ENCODE assay signal across 10 mouse cellular contexts in the genomic region with DNA sequence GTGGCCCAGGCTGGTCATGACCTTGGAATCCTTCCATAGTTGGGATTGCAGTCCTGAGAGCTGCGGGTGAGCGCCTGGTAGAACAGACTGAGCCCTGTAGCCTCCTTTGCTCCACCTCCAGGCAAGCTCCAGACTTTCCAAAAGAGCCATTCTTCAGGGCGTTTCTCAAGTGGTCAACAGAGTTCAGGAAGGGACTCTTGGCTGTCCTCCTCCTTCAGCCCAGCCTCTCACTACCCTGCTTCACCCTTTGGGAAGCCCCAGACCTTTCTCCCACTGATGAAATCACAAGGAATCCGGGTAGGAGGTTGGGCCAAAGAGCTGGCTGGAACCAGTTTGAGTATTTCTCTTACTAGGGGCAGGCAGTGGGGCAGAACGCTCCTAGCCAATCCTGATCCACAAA. TPM values are rescaled to one million over a fixed set of nuclear protein-coding genes. Genes with fewer than 3 reads are reported as not detected.
DNase-seq lines count a peak whose midpoint lies in the region; ATAC-seq and TF ChIP-seq lines count a peak whose summit lies in the region.
"Had no signal": no experiment of that assay in that cellular context is flagged by ENCODE, and none has a peak within 500 bp of the region (broad histone marks: within the 10 kb centered on the region; RNA-seq: fewer than 3 reads in every experiment).

No protein-coding gene starts in this region.

- H3K9ac ChIP-seq in lung, embryonic 15.5 days = no peak overlapping the region
- H3K9ac ChIP-seq: hindbrain, embryonic 14.5 days had no signal

- 47% methylated on average over 5 of the region's 5 CpGs for WGBS in lung, embryonic 15.5 days
- WGBS in thymus, adult 2 months = 94% methylated on average over 5 of the region's 5 CpGs

- no peaks in the 10 kb centered on the region for H3K9me3 ChIP-seq in lung, embryonic 15.5 days

- peak; percentile 78 for DNase-seq in gastrocnemius, adult 18-20 months (ENCODE audit: low spot score)
- no peak for DNase-seq in gastrocnemius, postnatal 10 days
- DNase-seq in ZHBTc4 (ENCODE audit: low read depth, low spot score) = peak; percentile 89
- peak; percentile 26 for DNase-seq in heart, postnatal 4 days
- no peak for DNase-seq in frontal cortex, postnatal 10 days (ENCODE audit: low spot score in 2 of 2)
- DNase-seq in thymus, adult 2 months = no peak
- no peak for DNase-seq in spleen, postnatal 10 days (ENCODE audit: low spot score in 2 of 2)

- no peak overlapping the region for H3K4me3 ChIP-seq in lung, embryonic 15.5 days
- no peak overlapping the region for H3K4me3 ChIP-seq in thymus, adult 2 months (ENCODE audit: control insufficient read depth, insufficient read depth, low read length)

- TF ChIP-seq POLR2A in thymus, adult 2 months (IDR thresholded peaks at IDR 0.05; ENCODE audit: control insufficient read depth, extremely low read depth, insufficient read depth, low read length, poor library complexity) = no peak

- TF ChIP-seq CTCF in thymus, adult 2 months (IDR thresholded peaks at IDR 0.05; ENCODE audit: borderline replicate concordance, control insufficient read depth, extremely low read depth, insufficient read depth, low read length, poor library complexity) = no peak

- no peaks in the 10 kb centered on the region for H3K27me3 ChIP-seq in lung, embryonic 15.5 days
- no peaks in the 10 kb centered on the region for H3K27me3 ChIP-seq in thymus, adult 2 months (ENCODE audit: control insufficient read depth, insufficient read depth, low read length)

- H3K27ac ChIP-seq in lung, embryonic 15.5 days = peak overlapping the region; percentile 64
- no peak overlapping the region for H3K27ac ChIP-seq in thymus, adult 2 months (ENCODE audit: control insufficient read depth, insufficient read depth, low read length)
- H3K27ac ChIP-seq: hindbrain, embryonic 14.5 days had no signal

- peaks cover 32% of the 10 kb centered on the region for H3K4me1 ChIP-seq in lung, embryonic 15.5 days
- H3K4me1 ChIP-seq in thymus, adult 2 months (replicated peaks; ENCODE audit: control insufficient read depth, insufficient read depth, low read length) = peaks cover 22% of the 10 kb centered on the region

- ATAC-seq in lung, embryonic 15.5 days (ENCODE audit: borderline replicate concordance, extremely low read depth, low FRiP score, low TSS enrichment) = no peak

- no peaks in the 10 kb centered on the region for H3K36me3 ChIP-seq in lung, embryonic 15.5 days
- H3K36me3 ChIP-seq in thymus, adult 2 months (ENCODE audit: control insufficient read depth, insufficient read depth, low read length) = no peaks in the 10 kb centered on the region

- no peak overlapping the region for H3K4me2 ChIP-seq in lung, embryonic 15.5 days

RNA-seq across cellular contexts. Expression of gene Slc1a5, which starts 1.1 kb away (rescaled TPM):
- 10 to 100 TPM; 14.0 to 14.3 TPM for total RNA-seq in gastrocnemius, adult 18-20 months (2021)
- 10 to 100 TPM; 32.5 to 34.9 TPM for total RNA-seq in gastrocnemius, postnatal 10 days (2021)
- 10 to 100 TPM; 28.4 to 28.7 TPM for total RNA-seq in heart, postnatal 4 days (2021)
- polyA plus RNA-seq in lung, embryonic 15.5 days (2015; fragmentation: Nextera tagmentation; extraction: Ambion mirVana) = 53.7 and 54.5 TPM in 2 replicates
- polyA plus RNA-seq in thymus, adult 2 months (2012; rRNA removed) = 254 and 310 TPM in 2 replicates

RNA-seq across cellular contexts. Expression of gene Strn4, which starts 35.6 kb away (rescaled TPM):
- total RNA-seq in gastrocnemius, adult 18-20 months (2021) = 10 to 100 TPM in 1 of 2 experiments, 1 to 10 TPM in 1; 9.8 to 13.6 TPM
- total RNA-seq in gastrocnemius, postnatal 10 days (2021) = 10 to 100 TPM; 42.3 to 46.1 TPM
- total RNA-seq in heart, postnatal 4 days (2021) = 10 to 100 TPM; 87.0 to 99.9 TPM
- polyA plus RNA-seq in lung, embryonic 15.5 days (2015; fragmentation: Nextera tagmentation; extraction: Ambion mirVana) = 102 TPM in 2 replicates
- polyA plus RNA-seq in thymus, adult 2 months (2012; rRNA removed) = 307 and 318 TPM in 2 replicates

RNA-seq across cellular contexts. Expression of gene Fkrp, which starts 36.5 kb away (rescaled TPM):
- total RNA-seq in gastrocnemius, adult 18-20 months (2021) = 10 to 100 TPM; 51.7 to 58.0 TPM
- 10 to 100 TPM; 23.2 to 23.3 TPM for total RNA-seq in gastrocnemius, postnatal 10 days (2021)
- total RNA-seq in heart, postnatal 4 days (2021) = 10 to 100 TPM; 45.0 to 49.2 TPM
- 28.9 and 30.6 TPM in 2 replicates for polyA plus RNA-seq in lung, embryonic 15.5 days (2015; fragmentation: Nextera tagmentation; extraction: Ambion mirVana)
- 48.7 and 51.5 TPM in 2 replicates for polyA plus RNA-seq in thymus, adult 2 months (2012; rRNA removed)

RNA-seq across cellular contexts. Expression of gene Ap2s1, which starts 41.9 kb away (rescaled TPM):
- total RNA-seq in gastrocnemius, adult 18-20 months (2021) = 10 to 100 TPM; 44.5 to 46.8 TPM
- total RNA-seq in gastrocnemius, postnatal 10 days (2021) = 10 to 100 TPM; 65.4 to 71.9 TPM
- 100 to 1,000 TPM; 127 to 129 TPM for total RNA-seq in heart, postnatal 4 days (2021)
- 280 and 291 TPM in 2 replicates for polyA plus RNA-seq in lung, embryonic 15.5 days (2015; fragmentation: Nextera tagmentation; extraction: Ambion mirVana)
- 418 and 426 TPM in 2 replicates for polyA plus RNA-seq in thymus, adult 2 months (2012; rRNA removed)

RNA-seq across cellular contexts. Expression of gene Ceacam9, which starts 58.3 kb away (rescaled TPM):
- total RNA-seq in gastrocnemius, adult 18-20 months (2021) = not detected
- not detected for total RNA-seq in gastrocnemius, postnatal 10 days (2021)
- total RNA-seq in heart, postnatal 4 days (2021) = not detected
- not detected in 2 replicates for polyA plus RNA-seq in lung, embryonic 15.5 days (2015; fragmentation: Nextera tagmentation; extraction: Ambion mirVana)
- polyA plus RNA-seq in thymus, adult 2 months (2012; rRNA removed) = 0.07 TPM in 1 of 2 replicates, not detected in the other
- polyA plus RNA-seq: C2C12; hindbrain, embryonic 14.5 days had no signal

Comparison
In these comparisons a context has a peak if more than half of its experiments do, and no peak if none do; other contexts are left out.
1. DNase-seq: peak in gastrocnemius, adult 18-20 months (single experiment), ZHBTc4 (single experiment) and heart, postnatal 4 days (single experiment); none in gastrocnemius, postnatal 10 days (single experiment), frontal cortex, postnatal 10 days (0 of 2), thymus, adult 2 months (single experiment) and spleen, postnatal 10 days (0 of 2).